Mouse (Mus musculus) neutrophil, adult 5-6 weeks (primary cell): Measurements from ENCODE around the gene Kcna5. TPM values are rescaled to one million over a fixed set of nuclear protein-coding genes. Genes with fewer than 3 reads are reported as not detected.

Experiments used
- ATAC-seq: fragments of 151-379, 151-347 bp; 2 replicates; pipeline ENCODE4 v1.8.0; 2017; ENCODE audit warnings: mild to moderate bottlenecking, moderate TSS enrichment; ENCODE audit not compliant: insufficient number of reproducible peaks, poor library complexity, low FRiP score, severe bottlenecking; ENCODE audit errors: extremely low read depth
- total RNA-seq: library from RNA; stranded (forward); fragments of 200-1000 nt; gene quantifications from 2 replicates; pipeline ENCODE4 v1.2.3, GENCODE M21; 2017

The Kcna5 gene
- total RNA-seq = not detected in 2 replicates

DNA sequence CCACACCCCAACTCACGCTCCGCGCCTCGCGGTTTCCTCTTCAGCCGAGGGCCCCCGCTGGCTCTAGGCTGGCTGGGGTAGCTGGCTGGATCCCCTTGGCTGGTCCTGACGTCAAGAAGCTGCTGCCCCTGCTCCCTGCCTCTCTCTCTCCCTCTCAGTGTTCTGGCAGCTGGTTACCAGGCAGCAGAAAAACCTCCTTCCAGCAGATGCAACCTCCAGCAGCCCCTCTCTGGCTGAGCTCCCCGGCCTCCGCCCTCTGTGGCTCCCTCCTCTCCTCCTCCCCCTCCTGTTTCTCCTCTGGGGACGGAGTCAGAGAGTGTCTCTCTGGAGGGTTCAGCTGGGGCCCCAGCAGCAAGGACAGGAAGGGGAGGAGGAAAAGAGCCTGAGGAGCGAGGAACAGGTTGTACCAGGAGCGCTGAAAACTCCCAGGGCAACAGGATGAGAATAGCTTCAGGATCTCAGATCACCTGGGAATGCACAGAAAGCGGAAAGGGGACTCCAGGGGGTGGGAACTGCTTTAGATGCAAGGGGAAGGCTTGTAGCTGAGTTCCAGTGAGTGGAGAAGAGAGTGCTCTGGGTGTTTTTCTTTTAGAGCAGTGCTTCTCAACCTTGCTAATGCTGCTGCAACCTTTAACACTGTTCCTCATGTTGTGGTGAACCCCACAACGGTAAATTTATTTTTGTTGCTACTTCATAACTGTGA is at the start of gene Kcna5:
Gene Kcna5, minus strand, starts transcription at position 205 of the 703 bp plus-strand sequence.
- no peak for ATAC-seq

DNA sequence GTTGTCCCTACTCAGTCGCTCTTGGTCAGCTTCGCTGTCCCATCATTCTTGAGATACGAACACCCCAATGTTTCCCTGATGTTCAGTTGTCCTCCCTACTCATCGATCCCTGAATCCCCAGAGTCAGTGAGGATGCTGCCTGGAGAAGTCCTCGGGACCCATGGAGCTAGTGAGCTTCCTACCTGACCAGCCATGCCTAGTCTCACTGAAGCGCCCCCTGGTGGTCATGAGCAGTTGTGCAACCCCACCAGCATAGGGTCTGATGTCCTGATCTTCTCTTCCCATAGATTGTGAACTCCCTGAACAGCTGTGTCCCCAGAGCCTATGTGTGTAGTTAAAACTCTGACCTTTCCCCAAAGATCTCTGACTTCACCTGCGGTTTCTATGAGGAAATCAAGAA is 47.9 kb upstream of the Kcna5 start:
- no peak for ATAC-seq

DNA sequence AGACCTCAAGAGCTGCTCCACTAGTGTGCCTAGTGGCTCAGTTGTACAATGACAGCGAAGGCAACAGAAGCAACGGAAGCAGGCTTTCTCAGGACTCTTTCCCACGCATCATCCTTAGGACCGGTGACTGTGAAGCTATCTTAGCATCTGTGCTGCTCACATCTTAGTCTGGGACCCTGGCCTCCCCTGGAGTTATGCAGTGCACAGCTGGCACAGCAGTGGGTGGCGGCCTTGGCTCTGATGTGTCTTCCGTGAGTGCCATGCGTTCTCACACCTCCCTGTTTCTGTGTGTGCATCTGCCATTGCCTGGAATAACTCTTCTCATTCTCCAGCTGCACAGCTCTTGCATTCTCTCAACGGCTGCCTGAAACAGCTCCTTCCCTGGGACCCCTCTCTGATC is 46.4 kb upstream of the Kcna5 start:
- no peak for ATAC-seq

- ATAC-seq = no peak
Measured at GRCm38 (mm10) chr6:126580571-126580970, 45.4 kb upstream of the Kcna5 start.

GRCm38 (mm10) chr6:126577415-126577814 is 42.2 kb upstream of the Kcna5 start:
- no peak for ATAC-seq

GRCm38 (mm10) chr6:126576566-126576965 is 41.4 kb upstream of the Kcna5 start:
- no peak for ATAC-seq

DNA sequence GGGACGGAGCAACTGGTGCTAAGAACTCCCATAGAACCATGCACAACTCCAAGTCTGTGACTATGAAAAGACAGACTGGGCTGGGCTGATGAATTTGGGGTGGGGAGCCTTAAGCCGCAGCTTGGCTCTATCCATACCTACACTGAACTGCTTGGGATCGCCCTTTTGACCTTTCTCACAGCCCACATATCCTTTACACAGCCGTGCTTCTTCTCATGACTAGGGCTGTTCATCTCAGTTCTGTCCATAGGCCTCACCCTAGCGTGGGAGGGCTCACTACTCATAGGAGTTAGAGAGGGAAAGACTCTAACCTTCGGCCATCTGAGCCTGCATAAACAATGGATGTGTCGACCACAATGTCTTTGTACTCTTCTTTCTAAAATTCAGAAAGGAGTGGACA is 39.6 kb upstream of the Kcna5 start:
- ATAC-seq = no peak

DNA sequence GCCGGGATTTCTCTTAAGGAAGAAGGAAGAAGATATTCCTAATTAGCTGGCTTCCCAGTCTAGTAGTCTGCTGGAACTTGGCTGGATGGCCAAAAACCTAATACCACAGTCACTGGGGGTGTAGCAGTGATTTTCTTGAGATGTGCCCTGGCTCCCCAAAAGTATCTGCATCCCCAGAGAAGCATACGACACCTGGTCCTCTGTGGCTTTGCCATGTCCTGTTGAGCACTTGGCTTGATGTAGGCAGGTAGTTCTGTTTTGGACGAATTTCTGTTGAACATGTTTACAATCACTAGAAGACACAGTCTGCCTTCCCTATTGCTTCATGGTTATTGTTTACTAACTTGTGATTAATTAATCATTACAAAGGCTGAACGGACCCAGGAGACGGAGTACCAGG is 37.8 kb upstream of the Kcna5 start:
- no peak for ATAC-seq

- no peak for ATAC-seq
Measured at GRCm38 (mm10) chr6:126569809-126570208, 34.6 kb upstream of the Kcna5 start.

- no peak for ATAC-seq
Measured at GRCm38 (mm10) chr6:126568046-126568830, 33.0 kb upstream of the Kcna5 start.

GRCm38 (mm10) chr6:126567326-126567725 is 32.1 kb upstream of the Kcna5 start:
- ATAC-seq = no peak

DNA sequence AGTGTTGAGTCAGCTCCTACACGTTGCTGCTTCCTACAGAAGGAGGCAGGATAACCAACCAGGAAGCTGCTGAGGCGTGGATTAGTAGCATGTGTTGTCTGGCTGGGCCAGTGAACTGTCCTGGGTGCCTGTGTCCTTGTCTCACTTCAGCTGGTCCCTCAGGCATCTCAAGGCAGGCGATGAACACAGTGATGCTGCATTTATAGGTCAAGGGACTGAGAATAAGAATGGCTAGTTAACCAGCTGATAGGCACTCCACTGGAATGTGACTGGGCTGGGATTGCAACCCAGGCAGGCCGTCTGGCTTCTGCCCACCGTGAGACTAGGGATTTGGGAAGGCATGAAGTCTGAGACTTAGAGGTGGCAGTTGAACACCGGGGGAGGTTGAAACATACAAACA is 29.2 kb upstream of the Kcna5 start:
- no peak for ATAC-seq

- ATAC-seq = no peak
Measured at GRCm38 (mm10) chr6:126563898-126564297, 28.7 kb upstream of the Kcna5 start.

GRCm38 (mm10) chr6:126561702-126562101 is 26.5 kb upstream of the Kcna5 start:
- ATAC-seq = no peak

DNA sequence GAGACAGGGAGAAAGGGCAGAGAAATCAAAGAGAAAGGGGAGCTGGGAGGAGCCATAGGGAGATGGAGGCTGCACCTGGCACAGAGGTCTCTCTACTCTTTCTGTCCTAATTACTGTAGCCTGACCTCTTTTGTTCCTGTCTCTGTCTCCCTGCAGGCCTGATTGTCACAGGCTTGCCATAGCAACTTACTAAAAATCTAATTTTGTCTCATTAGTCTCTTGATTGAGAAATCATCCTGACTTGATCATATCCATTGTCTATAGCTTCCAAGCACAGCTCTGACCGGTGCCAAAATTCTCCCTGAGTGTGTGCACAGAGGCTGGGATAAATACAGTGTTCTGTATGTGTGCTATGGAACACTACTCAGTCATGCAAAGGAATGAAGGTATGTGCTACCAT is 25.5 kb upstream of the Kcna5 start:
- no peak for ATAC-seq

- ATAC-seq = no peak
Measured at GRCm38 (mm10) chr6:126560036-126560435, 24.8 kb upstream of the Kcna5 start.

GRCm38 (mm10) chr6:126558276-126558675 is 23.1 kb upstream of the Kcna5 start:
- ATAC-seq = no peak

DNA sequence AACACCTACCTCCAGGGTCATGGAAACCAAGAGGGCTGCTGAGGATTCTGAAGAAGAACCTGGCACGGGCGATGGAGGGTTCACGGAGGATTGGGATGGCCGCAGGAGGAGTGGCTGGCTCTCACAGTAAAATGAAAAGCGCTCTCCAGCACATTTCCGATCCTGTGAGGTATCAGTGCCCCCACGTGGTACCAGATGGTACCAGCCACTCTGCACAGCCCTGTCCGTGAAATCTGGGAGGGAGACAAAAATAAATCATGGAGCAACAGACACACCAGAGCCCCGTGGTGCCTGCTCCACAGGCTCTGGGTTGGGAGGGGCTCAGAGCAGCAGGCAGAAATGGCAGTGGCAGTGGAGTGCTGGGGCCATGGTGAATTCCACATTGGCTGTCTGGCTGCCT is 18.6 kb upstream of the Kcna5 start:
- no peak for ATAC-seq

DNA sequence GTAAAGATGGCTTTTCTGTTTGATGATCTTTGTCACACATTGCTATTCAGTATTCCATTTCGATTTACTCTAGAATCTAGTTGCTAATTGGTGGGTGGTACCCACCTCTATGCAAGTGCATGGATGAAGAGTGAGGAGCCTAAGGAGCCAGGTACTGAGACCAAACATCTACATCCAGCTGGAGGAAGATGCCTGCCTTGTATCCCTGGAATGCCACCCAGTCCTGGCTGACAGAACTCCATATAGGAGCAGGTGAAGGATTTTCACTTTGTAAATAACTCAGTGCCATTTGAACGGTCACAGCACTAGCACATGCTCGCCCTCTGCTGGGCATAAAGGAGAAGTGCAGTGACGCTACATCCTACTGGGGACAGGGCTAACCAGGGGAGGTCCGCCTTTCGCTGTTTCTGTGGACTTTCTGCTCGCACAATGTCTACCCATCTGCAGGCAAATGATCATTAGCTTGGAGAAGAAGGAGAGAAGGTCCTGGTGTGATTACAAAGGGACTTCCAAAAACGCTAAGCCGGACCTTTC is 16.7 kb upstream of the Kcna5 start:
- no peak for ATAC-seq
